Mouse (Mus musculus) limb, embryonic 11.5 days (tissue): ENCODE results near the gene Clip2. TPM values are rescaled to one million over a fixed set of nuclear protein-coding genes. Genes with fewer than 3 reads are reported as not detected.

Experiments used
- ATAC-seq: fragments of 200-750 bp; cut with Nextera tagmentation; 2 replicates; pipeline ENCODE4 v1.8.0; 2017; ENCODE audit warnings: low read depth; ENCODE audit not compliant: insufficient number of reproducible peaks, low FRiP score, low TSS enrichment
- DNase-seq: peaks from one replicate; pipeline ENCODE4 v3.0.0-alpha.2; 2015; ENCODE audit warnings: low spot score
- H3K27ac ChIP-seq: fragments of 300-500 bp; sonication (generic); replicated peaks from 2 replicates; pipeline ENCODE4 v1.5.1; 2014; ENCODE audit warnings: low read depth, mild to moderate bottlenecking, low read length
- H3K27me3 ChIP-seq: fragments of 300-500 bp; sonication (generic); 2 replicates; pipeline ENCODE4 v1.6.1; 2014; ENCODE audit warnings: mild to moderate bottlenecking, low read length, mixed read lengths; ENCODE audit not compliant: control insufficient read depth, insufficient read depth
- H3K36me3 ChIP-seq: fragments of 300-500 bp; sonication (generic); 2 replicates; pipeline ENCODE4 v1.6.1; 2014; ENCODE audit warnings: mild to moderate bottlenecking, low read length, moderate library complexity, mixed read lengths; ENCODE audit not compliant: control insufficient read depth, insufficient read depth
- H3K4me1 ChIP-seq: fragments of 300-500 bp; sonication (generic); 2 replicates; pipeline ENCODE4 v1.6.1; 2014; ENCODE audit warnings: low read length, mixed read lengths; ENCODE audit not compliant: control insufficient read depth, insufficient read depth
- H3K4me2 ChIP-seq: fragments of 300-500 bp; sonication (generic); 2 replicates; pipeline ENCODE4 v1.6.1; 2014; ENCODE audit warnings: low read depth, mild to moderate bottlenecking, moderate library complexity; ENCODE audit not compliant: severe bottlenecking
- H3K4me3 ChIP-seq: fragments of 300-500 bp; sonication (generic); 2 replicates; pipeline ENCODE4 v1.5.1; 2014; ENCODE audit warnings: low read depth, low read length
- H3K9ac ChIP-seq: fragments of 300-500 bp; sonication (generic); 2 replicates; pipeline ENCODE4 v1.6.1; 2014; ENCODE audit warnings: mild to moderate bottlenecking, low read length
- H3K9me3 ChIP-seq: fragments of 300-500 bp; sonication (generic); 2 replicates; pipeline ENCODE4 v1.6.1; 2016; ENCODE audit warnings: low read length; ENCODE audit not compliant: control insufficient read depth
- WGBS: fragments of 180-500 bp; shearing (Covaris S2); extraction: QIAGEN DNeasy Blood & Tissue Kit; methylation state at CpG from one replicate; pipeline ENCODE4 v1.1.7; 2014; 5-methylcytosine and 5-hydroxymethylcytosine counted together
- polyA plus RNA-seq: library from polyadenylated mRNA; unstranded; fragments of >200 nt; fragmentation: Nextera tagmentation; extraction: Ambion mirVana; gene quantifications from 2 replicates; pipeline ENCODE4 v1.2.1, GENCODE M21; 2014

Gene Clip2
- polyA plus RNA-seq, 1 experiment from 2014 or later, result 6.8 TPM

- Histone ChIP-seq H3K36me3 (no peaks in the 10 kb centered on the region), H3K9ac (no peak overlapping the region; the same call in 1 of the 2 replicates), H3K4me2 (peak overlapping the region; percentile 18; the same call in 1 of the 2 replicates), H3K9me3 (no peaks in the 10 kb centered on the region; the same call in 1 of the 2 replicates), H3K27me3 (no peaks in the 10 kb centered on the region), H3K4me1 (peaks cover 21% of the 10 kb centered on the region), H3K4me3 (no peak overlapping the region), H3K27ac (no peak overlapping the region)
- 11% methylated on average over 20 of the region's 20 CpGs for WGBS
- DNase-seq (peak; percentile 86), ATAC-seq (no peak)
These were observed 3.4 kb upstream of the Clip2 start for GRCm38 (mm10) chr5:134555463-134556164.

- WGBS, result 88% methylated on average over 5 of the region's 5 CpGs
- Histone ChIP-seq H3K27ac (no peak overlapping the region), H3K27me3 (no peaks in the 10 kb centered on the region), H3K4me1 (peaks cover 26% of the 10 kb centered on the region), H3K36me3 (no peaks in the 10 kb centered on the region), H3K9me3 (no peaks in the 10 kb centered on the region; the same call in 1 of the 2 replicates), H3K4me2 (no peak overlapping the region), H3K9ac (no peak overlapping the region), H3K4me3 (no peak overlapping the region)
- no peak for DNase-seq
- ATAC-seq, result no peak
These were observed 1.8 kb upstream of the Clip2 start for GRCm38 (mm10) chr5:134553951-134554546.

- ATAC-seq, result 0 out of 2 replicates have a peak, but pooled peaks have one; percentile 8
- Histone ChIP-seq H3K27me3 (no peaks in the 10 kb centered on the region), H3K4me2 (peak overlapping the region; percentile 98), H3K27ac (peak overlapping the region; percentile 94), H3K36me3 (no peaks in the 10 kb centered on the region; the same call in 1 of the 2 replicates), H3K4me1 (peaks cover 29% of the 10 kb centered on the region), H3K9me3 (no peaks in the 10 kb centered on the region), H3K4me3 (peak overlapping the region; percentile 86), H3K9ac (peak overlapping the region; percentile 87)
- DNase-seq, result peak; percentile 58
- 2% methylated on average over 52 of the region's 52 CpGs for WGBS
These were observed 763 bp downstream of the Clip2 start for GRCm38 (mm10) chr5:134551233-134552109.

- DNase-seq (no peak), ATAC-seq (peak; percentile 7; the same call in 1 of the 2 replicates)
- H3K4me3 ChIP-seq, result peak overlapping the region; percentile 86
- WGBS, result 12% methylated on average over 6 of the region's 6 CpGs
- H3K4me1 ChIP-seq, result peaks cover 27% of the 10 kb centered on the region
- peak overlapping the region; percentile 94; the same call in 1 of the 2 replicates for H3K27ac ChIP-seq
- H3K9me3 ChIP-seq, result no peaks in the 10 kb centered on the region
- H3K4me2 ChIP-seq, result peak overlapping the region; percentile 98
- H3K9ac ChIP-seq, result peak overlapping the region; percentile 87
- H3K27me3 ChIP-seq, result no peaks in the 10 kb centered on the region
- H3K36me3 ChIP-seq, result no peaks in the 10 kb centered on the region; the same call in 1 of the 2 replicates
These were observed 1.4 kb downstream of the Clip2 start for GRCm38 (mm10) chr5:134550836-134551232.

- Histone ChIP-seq H3K9me3 (no peaks in the 10 kb centered on the region), H3K4me2 (no peak overlapping the region), H3K27ac (no peak overlapping the region), H3K27me3 (no peaks in the 10 kb centered on the region), H3K36me3 (no peaks in the 10 kb centered on the region; the same call in 1 of the 2 replicates), H3K9ac (no peak overlapping the region), H3K4me1 (peaks cover 21% of the 10 kb centered on the region), H3K4me3 (no peak overlapping the region; the same call in 1 of the 2 replicates)
- no peak for ATAC-seq
- WGBS, result 89% methylated on average over 3 of the region's 3 CpGs
- no peak for DNase-seq
These were observed 2.5 kb downstream of the Clip2 start for GRCm38 (mm10) chr5:134549640-134550168.

- ATAC-seq, result no peak
- no peak overlapping the region for H3K27ac ChIP-seq
- no peaks in the 10 kb centered on the region for H3K27me3 ChIP-seq
- no peak overlapping the region for H3K9ac ChIP-seq
- H3K4me1 ChIP-seq, result peaks cover 21% of the 10 kb centered on the region
- no peak overlapping the region for H3K4me2 ChIP-seq
- no peaks in the 10 kb centered on the region for H3K9me3 ChIP-seq
- WGBS, result 54% methylated on average over 5 of the region's 5 CpGs
- no peak overlapping the region for H3K4me3 ChIP-seq
- no peak for DNase-seq
- no peaks in the 10 kb centered on the region; the same call in 1 of the 2 replicates for H3K36me3 ChIP-seq
These were observed 3.9 kb downstream of the Clip2 start for GRCm38 (mm10) chr5:134548306-134548705.

GRCm38 (mm10) chr5:134546790-134547189, 5.4 kb downstream of the Clip2 start:
- WGBS, result 85% methylated on average over 7 of the region's 7 CpGs

GRCm38 (mm10) chr5:134545242-134545629, 7.0 kb downstream of the Clip2 start:
- H3K27ac ChIP-seq, result no peak overlapping the region
- DNase-seq (no peak), ATAC-seq (no peak)
- no peak overlapping the region for H3K9ac ChIP-seq
- H3K4me2 ChIP-seq, result no peak overlapping the region
- no peaks in the 10 kb centered on the region; the same call in 1 of the 2 replicates for H3K36me3 ChIP-seq
- peaks cover 10% of the 10 kb centered on the region for H3K4me1 ChIP-seq
- WGBS, result 49% methylated on average over 3 of the region's 3 CpGs
- H3K4me3 ChIP-seq, result no peak overlapping the region
- H3K9me3 ChIP-seq, result no peaks in the 10 kb centered on the region
- H3K27me3 ChIP-seq, result no peaks in the 10 kb centered on the region

More at GRCm38 (mm10) chr5:134546790-134547189, 5.4 kb downstream of the Clip2 start:
- no peaks in the 10 kb centered on the region for H3K27me3 ChIP-seq
- no peaks in the 10 kb centered on the region for H3K9me3 ChIP-seq
- H3K4me2 ChIP-seq, result no peak overlapping the region
- no peaks in the 10 kb centered on the region; the same call in 1 of the 2 replicates for H3K36me3 ChIP-seq
- no peak overlapping the region for H3K4me3 ChIP-seq
- no peak overlapping the region for H3K27ac ChIP-seq
- no peak for ATAC-seq
- DNase-seq, result no peak
- peaks cover 16% of the 10 kb centered on the region for H3K4me1 ChIP-seq
- no peak overlapping the region for H3K9ac ChIP-seq
